Mouse (Mus musculus) heart, embryonic 15.5 days (tissue): ENCODE data around the gene Ell. TPM values are rescaled to one million over a fixed set of nuclear protein-coding genes. Genes with fewer than 3 reads are reported as not detected.
A peak's percentile ranks its signal among the peaks of the same experiment; 100 is the strongest.

ENCODE experiments used
- ATAC-seq: fragments of 200-750 bp; cut with Nextera tagmentation; replicated peaks from 2 replicates; pipeline ENCODE4 v1.8.0; 2017; ENCODE audit warnings: low read depth, moderate TSS enrichment; ENCODE audit not compliant: insufficient number of reproducible peaks, insufficient read depth, low FRiP score
- H3K27ac ChIP-seq: fragments of 300-500 bp; sonication (generic); 2 replicates; pipeline ENCODE4 v1.5.1; 2015; ENCODE audit warnings: mild to moderate bottlenecking, inconsistent platforms
- H3K27me3 ChIP-seq: fragments of 300-500 bp; sonication (generic); 2 replicates; pipeline ENCODE4 v1.6.1; 2015; ENCODE audit warnings: inconsistent platforms
- H3K36me3 ChIP-seq: fragments of 300-500 bp; sonication (generic); 2 replicates; pipeline ENCODE4 v1.6.1; 2015; ENCODE audit warnings: mild to moderate bottlenecking, inconsistent platforms
- H3K4me1 ChIP-seq: fragments of 300-500 bp; sonication (generic); replicated peaks from 2 replicates; pipeline ENCODE4 v1.6.1; 2015; ENCODE audit warnings: inconsistent platforms
- H3K4me2 ChIP-seq: fragments of 300-500 bp; sonication (generic); 2 replicates; pipeline ENCODE4 v1.6.1; 2015; ENCODE audit warnings: inconsistent platforms, mild to moderate bottlenecking, moderate library complexity
- H3K4me3 ChIP-seq: fragments of 300-500 bp; sonication (generic); 2 replicates; pipeline ENCODE4 v1.5.1; 2015; ENCODE audit warnings: mild to moderate bottlenecking, inconsistent platforms
- H3K9ac ChIP-seq: fragments of 300-500 bp; sonication (generic); 2 replicates; pipeline ENCODE4 v1.6.1; 2015; ENCODE audit warnings: mild to moderate bottlenecking, inconsistent platforms
- H3K9me3 ChIP-seq: fragments of 300-500 bp; sonication (generic); replicated peaks from 2 replicates; pipeline ENCODE4 v1.6.1; 2016; ENCODE audit warnings: inconsistent platforms
- WGBS: fragments of 180-500 bp; shearing (Covaris S2); methylation state at CpG from one replicate; pipeline ENCODE4 v1.1.7; 2015; ENCODE audit warnings: mixed read lengths; 5-methylcytosine and 5-hydroxymethylcytosine counted together
- polyA plus RNA-seq: library from polyadenylated mRNA; unstranded; fragments of >200 nt; fragmentation: Nextera tagmentation; extraction: Ambion mirVana; gene quantifications from 2 replicates; pipeline ENCODE4 v1.2.1, GENCODE M21; 2015

Gene Ell
- polyA plus RNA-seq, 1 experiment from 2014 or later, result 10.8 TPM

DNA sequence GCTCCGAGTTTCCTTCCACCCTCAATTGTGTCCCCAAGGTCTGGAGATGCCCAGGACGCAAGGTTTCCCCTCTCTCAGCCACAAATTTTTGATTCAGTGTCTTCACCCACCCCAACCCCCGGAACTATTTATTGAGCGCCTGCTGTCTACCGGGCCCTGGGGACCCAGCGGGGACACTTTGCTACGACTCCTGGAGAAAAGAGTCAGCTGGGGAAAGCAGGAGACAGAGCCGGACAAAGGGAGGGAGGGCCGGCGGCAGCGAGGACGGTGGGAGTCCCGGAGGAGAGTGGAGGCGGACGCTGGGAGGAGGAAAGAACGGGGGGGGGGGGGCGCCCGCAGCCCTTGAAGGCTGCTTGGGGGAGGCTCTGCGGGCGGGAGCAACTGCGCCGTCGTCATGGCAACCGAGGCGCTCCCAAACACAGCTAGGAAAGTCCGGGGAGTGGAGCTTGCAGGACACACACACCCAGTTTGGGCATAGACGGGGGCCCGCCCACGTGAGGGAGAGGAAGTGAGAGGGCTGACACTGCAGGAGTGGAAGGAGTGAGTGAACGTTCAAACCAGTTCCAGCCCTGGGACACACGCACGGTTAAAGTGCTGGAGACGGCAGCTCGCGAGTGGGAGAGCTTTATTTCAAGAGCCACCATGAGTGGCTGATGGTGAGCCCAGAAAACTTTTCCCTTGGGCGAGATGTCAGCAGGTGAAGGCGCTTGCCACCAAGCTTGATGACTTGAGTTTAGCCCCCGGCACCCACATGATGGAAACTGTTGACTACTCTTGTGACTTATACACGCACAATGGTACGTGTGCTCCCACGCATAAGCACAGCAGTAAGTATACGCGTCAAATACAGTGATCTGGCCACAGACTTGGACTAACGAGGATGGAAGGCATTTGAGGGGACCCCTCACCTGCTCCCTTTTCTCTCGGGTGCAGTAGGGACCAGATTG lies 70.9 kb downstream of the Ell start:
- peak; percentile 70 for ATAC-seq
- Histone ChIP-seq H3K4me1 (peaks cover 55% of the 10 kb centered on the region), H3K9ac (peak overlapping the region; percentile 55), H3K36me3 (no peaks in the 10 kb centered on the region), H3K4me3 (peak overlapping the region; percentile 85), H3K4me2 (peak overlapping the region; percentile 96), H3K27me3 (no peaks in the 10 kb centered on the region), H3K27ac (peak overlapping the region; percentile 93), H3K9me3 (no peaks in the 10 kb centered on the region)
- under 1% methylated on average over 43 of the region's 45 CpGs for WGBS

DNA sequence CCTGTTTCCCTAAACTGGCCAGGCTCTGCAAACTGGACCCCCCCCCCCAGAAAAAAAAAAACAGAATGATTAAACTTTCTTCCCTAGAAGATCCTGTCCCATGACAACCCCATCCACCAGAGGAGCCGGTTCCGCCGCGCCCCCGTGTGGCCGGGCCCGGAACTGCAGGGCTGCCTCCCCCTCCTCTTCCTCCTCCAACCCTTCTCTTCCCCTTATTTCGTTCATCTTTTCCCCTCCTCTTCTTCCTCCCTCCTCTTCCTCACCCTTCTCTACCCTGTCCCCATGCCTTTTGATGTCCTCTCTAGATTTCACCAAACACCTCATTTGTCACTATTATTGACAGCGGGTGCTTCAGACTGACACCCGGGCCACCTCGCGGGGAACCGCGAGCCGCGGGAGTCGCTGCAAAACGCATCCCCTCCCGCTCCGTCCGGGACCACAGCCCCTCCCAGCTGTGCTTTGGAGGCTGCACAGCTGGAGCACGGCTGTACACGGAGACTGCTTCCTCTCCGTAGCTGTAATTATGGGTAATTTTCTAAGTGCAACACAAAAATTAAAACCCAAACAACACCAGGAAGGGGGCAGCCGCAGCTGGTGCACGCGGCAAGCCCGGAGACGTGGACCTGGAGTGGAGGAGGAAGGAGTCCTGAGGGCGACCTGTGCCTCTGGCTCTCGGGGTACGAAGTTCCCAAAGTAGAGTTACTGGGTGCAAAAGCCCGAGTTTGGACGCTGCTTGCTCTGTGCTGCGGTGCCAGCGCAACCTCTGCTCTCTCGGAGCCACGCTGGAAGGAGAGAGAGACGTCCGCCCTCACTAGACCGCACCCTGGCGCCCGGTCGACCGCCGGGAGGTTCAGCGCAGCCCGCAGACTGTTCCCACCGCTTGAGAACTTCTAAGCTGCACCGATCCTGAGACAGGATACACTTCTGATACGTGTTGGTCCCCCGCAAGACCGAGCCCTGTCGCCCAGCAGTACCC lies 71.8 kb downstream of the Ell start:
- Histone ChIP-seq H3K4me2 (peak overlapping the region; percentile 96), H3K36me3 (no peaks in the 10 kb centered on the region), H3K4me3 (peak overlapping the region; percentile 85), H3K4me1 (peaks cover 53% of the 10 kb centered on the region), H3K9ac (peak overlapping the region; percentile 55), H3K9me3 (no peaks in the 10 kb centered on the region), H3K27me3 (no peaks in the 10 kb centered on the region), H3K27ac (peak overlapping the region; percentile 93)
- no peak for ATAC-seq
- WGBS, result under 1% methylated on average over 54 of the region's 54 CpGs

DNA sequence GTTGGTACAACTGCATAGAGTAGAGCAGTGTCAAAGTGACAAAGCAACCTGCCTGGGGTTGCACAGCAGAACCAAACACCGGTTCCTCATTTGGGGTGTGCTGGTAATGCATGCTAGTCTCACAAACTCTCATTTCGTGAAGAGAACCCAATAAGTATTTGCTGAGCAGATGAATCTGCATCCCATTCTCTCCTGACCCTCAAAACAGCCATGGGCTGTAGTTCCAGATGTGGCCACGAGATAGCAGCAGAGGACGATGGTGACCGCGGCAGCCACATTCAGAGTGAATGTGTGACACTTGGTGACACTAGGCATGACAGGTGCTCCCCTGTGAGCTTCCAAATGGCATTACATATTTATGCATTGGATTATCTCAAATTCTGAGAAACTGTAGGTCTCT lies 72.6 kb downstream of the Ell start:
- Histone ChIP-seq H3K9ac (peak overlapping the region; percentile 55; the same call in 1 of the 2 replicates), H3K4me1 (peaks cover 46% of the 10 kb centered on the region), H3K4me2 (peak overlapping the region; percentile 96), H3K9me3 (no peaks in the 10 kb centered on the region), H3K36me3 (no peaks in the 10 kb centered on the region), H3K27ac (peak overlapping the region; percentile 93), H3K27me3 (no peaks in the 10 kb centered on the region), H3K4me3 (peak overlapping the region; percentile 85)
- 2% methylated on average over 6 of the region's 6 CpGs for WGBS
- no peak for ATAC-seq

DNA sequence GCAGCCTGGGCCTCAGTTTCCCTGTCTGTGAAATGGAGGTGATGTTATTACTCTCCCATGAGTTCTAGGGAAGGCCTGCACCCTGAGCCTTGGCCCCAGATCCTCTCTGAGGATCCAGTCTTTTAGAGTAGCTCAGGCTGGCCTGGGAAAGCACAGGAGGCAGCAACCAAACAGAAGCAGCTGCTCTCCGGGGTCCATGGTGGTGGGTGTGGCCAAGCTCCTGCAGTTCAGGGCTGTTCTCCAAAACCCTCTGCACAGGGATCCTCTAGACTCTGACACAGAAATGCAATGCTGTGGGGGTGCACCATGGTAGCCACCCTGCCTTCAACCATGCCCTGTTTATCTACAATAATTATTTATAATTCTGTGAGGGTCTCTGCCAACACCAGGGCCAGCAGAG lies 74.5 kb downstream of the Ell start:
- Histone ChIP-seq H3K4me3 (no peak overlapping the region), H3K4me1 (peaks cover 26% of the 10 kb centered on the region), H3K9me3 (no peaks in the 10 kb centered on the region), H3K9ac (no peak overlapping the region), H3K27me3 (0 out of 2 replicates have a peak, but pooled peaks cover 3% of the 10 kb centered on the region), H3K36me3 (no peaks in the 10 kb centered on the region), H3K27ac (no peak overlapping the region), H3K4me2 (no peak overlapping the region)
- 16% methylated on average over 1 of the region's 1 CpGs for WGBS
- no peak for ATAC-seq

DNA sequence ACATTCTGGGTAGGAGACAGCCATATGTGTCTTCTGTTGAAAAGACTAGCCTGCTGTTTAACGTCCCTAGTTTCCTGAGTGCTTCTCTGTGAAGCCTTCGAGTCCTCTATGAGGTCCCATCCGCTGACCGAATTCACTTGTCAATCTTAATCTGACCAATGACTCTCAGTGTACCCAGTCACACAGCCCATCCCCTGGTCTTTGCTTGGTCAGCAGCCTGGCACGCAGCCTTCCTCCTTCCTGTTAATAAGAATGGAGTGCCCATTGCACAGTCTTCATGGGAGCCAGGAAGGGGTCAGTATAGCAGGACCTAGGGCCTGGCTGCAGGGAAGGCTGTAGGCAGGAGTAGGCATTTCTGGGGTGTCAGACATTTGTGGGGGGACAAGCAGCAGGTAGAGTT lies 75.2 kb downstream of the Ell start:
- ATAC-seq, result no peak
- no peak overlapping the region for H3K4me3 ChIP-seq
- no peaks in the 10 kb centered on the region for H3K36me3 ChIP-seq
- H3K9me3 ChIP-seq, result no peaks in the 10 kb centered on the region
- no peak overlapping the region for H3K27ac ChIP-seq
- WGBS, result 66% methylated on average over 5 of the region's 5 CpGs
- no peak overlapping the region for H3K4me2 ChIP-seq
- H3K4me1 ChIP-seq, result peaks cover 19% of the 10 kb centered on the region
- 0 out of 2 replicates have a peak, but pooled peaks cover 3% of the 10 kb centered on the region for H3K27me3 ChIP-seq
- no peak overlapping the region for H3K9ac ChIP-seq

DNA sequence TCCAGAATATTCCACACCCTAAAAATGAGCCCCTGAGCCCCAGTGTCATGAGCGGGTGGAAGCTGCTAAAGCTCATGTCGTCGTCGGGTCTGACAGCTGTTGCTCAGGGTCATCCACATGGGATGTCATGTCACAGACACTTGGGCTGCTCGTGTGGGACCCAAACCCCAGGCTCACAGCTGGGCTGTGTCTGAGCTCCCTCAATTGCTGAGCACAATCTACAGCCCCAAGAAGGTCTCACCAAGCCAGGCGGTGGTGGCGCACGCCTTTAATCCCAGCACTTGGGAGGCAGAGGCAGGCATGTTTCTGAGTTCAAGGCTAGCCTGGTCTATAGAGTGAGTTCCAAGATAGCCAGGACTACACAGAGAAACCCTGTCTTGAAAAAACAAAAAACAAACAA lies 76.0 kb downstream of the Ell start:
- H3K4me3 ChIP-seq, result no peak overlapping the region
- H3K27me3 ChIP-seq, result peaks cover 3% of the 10 kb centered on the region; the same call in 1 of the 2 replicates
- ATAC-seq, result no peak
- no peak overlapping the region for H3K27ac ChIP-seq
- no peak overlapping the region for H3K9ac ChIP-seq
- no peak overlapping the region for H3K4me2 ChIP-seq
- no peaks in the 10 kb centered on the region for H3K9me3 ChIP-seq
- WGBS, result 72% methylated on average over 8 of the region's 8 CpGs
- H3K4me1 ChIP-seq, result peaks cover 15% of the 10 kb centered on the region
- H3K36me3 ChIP-seq, result no peaks in the 10 kb centered on the region

DNA sequence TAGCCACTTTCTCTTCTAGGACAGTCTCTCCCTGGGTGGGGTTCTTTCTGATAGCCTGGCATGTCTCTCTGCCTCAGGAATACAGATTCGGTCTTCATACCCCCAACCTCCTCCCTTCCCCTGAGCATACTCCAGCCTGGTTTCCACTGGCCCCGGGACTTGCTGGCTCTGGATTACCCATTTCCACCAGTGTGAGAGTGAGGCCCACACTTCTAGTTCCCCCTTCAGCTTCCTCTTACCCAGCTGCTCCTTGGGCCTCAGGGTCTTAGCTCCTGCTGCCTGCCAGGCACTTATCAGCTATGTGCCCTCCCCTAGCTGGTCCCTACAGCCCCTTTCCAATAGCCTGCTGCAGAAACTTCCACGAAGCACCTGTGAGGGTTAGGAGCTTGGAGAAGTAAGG lies 76.6 kb downstream of the Ell start, which contains the start of gene Lrrc25:
TSS of gene Lrrc25 (plus strand) at position 262 of the 400 bp plus-strand sequence.
- Histone ChIP-seq H3K4me3 (no peak within 1 kb of the TSS), H3K27ac (no peak within 1 kb of the TSS), H3K4me1 (peaks cover 9% of the 10 kb centered on the region), H3K27me3 (peaks cover 3% of the 10 kb centered on the region; the same call in 1 of the 2 replicates), H3K36me3 (no peaks in the 10 kb centered on the region), H3K9me3 (no peaks in the 10 kb centered on the region), H3K4me2 (no peak within 1 kb of the TSS), H3K9ac (no peak within 1 kb of the TSS)
- no peak for ATAC-seq
- WGBS, result 73% methylated on average over 3 of the region's 3 CpGs

DNA sequence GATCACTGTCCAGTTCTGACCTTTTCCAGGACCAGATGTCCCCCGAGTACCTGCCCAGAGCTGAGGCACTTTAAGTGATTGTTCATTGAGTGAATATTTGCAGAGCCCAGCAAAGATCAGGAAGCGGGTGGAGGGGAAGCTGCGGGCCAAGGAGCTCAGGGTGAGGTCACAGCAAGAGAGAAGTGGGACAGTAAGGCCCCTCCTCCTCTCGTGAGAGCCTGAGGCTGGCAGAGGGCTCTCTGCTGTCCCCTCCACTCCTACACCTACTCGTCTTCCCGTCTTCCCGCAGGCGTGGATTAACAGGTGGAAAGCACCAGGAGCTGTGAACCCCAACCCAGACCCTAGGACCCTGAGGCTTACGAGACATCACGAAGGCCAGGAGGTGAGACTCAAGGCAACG lies 77.4 kb downstream of the Ell start:
- ATAC-seq, result no peak

DNA sequence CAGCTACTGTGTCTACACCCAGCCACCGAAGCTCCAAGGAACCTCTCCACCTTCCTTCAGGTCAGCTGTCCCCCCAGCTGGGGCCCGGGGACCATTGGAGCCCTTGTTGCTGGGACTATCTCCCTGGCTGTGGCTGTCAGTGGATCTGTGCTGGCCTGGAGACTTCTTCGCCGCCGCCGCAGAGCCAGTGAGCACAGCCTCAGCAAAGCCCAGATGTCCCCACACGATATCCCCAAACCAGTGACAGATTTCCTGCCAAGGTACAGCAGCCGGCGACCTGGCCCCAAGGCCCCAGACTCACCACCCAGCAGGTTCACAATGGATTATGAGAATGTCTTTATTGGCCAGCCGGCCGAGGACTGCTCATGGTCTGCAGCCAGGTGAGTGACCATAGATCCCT lies 78.7 kb downstream of the Ell start:
- H3K9ac ChIP-seq, result peak overlapping the region; percentile 14; the same call in 1 of the 2 replicates
- peak overlapping the region; percentile 27; the same call in 1 of the 2 replicates for H3K27ac ChIP-seq

More for the DNA sequence above, 77.4 kb downstream of the Ell start:
- Histone ChIP-seq H3K4me1 (peaks cover 2% of the 10 kb centered on the region), H3K27me3 (peaks cover 7% of the 10 kb centered on the region), H3K9ac (no peak overlapping the region), H3K27ac (no peak overlapping the region), H3K4me2 (no peak overlapping the region), H3K36me3 (no peaks in the 10 kb centered on the region), H3K9me3 (no peaks in the 10 kb centered on the region), H3K4me3 (no peak overlapping the region)
- WGBS, result 47% methylated on average over 11 of the region's 11 CpGs

DNA sequence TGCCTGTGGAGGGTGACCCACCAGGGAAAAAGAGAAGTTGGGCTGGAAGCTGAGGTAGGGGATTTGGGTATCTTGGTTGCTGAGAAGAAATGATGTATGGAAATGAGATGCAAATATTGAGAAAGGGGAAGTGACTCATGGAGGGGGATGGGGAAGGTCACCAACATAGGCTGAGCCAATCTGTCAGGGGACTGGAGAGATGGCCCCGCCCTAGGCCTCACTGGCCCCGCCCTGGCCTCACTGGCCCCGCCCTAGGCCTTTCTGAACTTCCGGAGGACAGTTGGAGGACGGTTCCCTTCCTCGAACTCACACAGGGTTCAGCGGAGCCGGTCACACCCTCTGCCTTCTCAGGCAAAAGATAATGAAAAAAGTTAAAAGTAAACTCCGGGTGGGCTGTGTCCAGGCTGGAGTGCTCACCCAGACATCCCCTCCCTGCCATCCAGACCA lies 79.7 kb downstream of the Ell start:
- Histone ChIP-seq H3K4me2 (no peak overlapping the region), H3K4me3 (no peak overlapping the region)
- peak; percentile 47; the same call in 1 of the 2 replicates for ATAC-seq

More for the DNA sequence above, 78.7 kb downstream of the Ell start:
- no peak for ATAC-seq
- H3K36me3 ChIP-seq, result no peaks in the 10 kb centered on the region
- H3K27me3 ChIP-seq, result peaks cover 15% of the 10 kb centered on the region
- 70% methylated on average over 11 of the region's 11 CpGs for whole genome bisulfite sequencing
- no peaks in the 10 kb centered on the region for H3K9me3 ChIP-seq
- no peak overlapping the region for H3K4me2 ChIP-seq
- H3K4me1 ChIP-seq, result no peaks in the 10 kb centered on the region; the same call in 1 of the 2 replicates
- H3K4me3 ChIP-seq, result 0 out of 2 replicates have a peak overlapping the region, but pooled peaks have one; percentile 4

More for the DNA sequence above, 79.7 kb downstream of the Ell start:
- peaks cover 15% of the 10 kb centered on the region for H3K27me3 ChIP-seq
- no peaks in the 10 kb centered on the region for H3K36me3 ChIP-seq
- H3K9me3 ChIP-seq, result no peaks in the 10 kb centered on the region
- no peak overlapping the region for H3K27ac ChIP-seq
- H3K9ac ChIP-seq, result no peak overlapping the region
- WGBS, result 30% methylated on average over 9 of the region's 9 CpGs
- H3K4me1 ChIP-seq, result no peaks in the 10 kb centered on the region; the same call in 1 of the 2 replicates
